Mouse (Mus musculus) testis, adult 2 months (tissue): ENCODE data around the gene Maneal.

Source experiments
- CTCF ChIP-seq: fragments of 200-500 bp; IDR thresholded peaks from 2 replicates; pipeline ENCODE4 v1.5.1; 2012; ENCODE audit warnings: low read depth, mild to moderate bottlenecking, inconsistent platforms, low read length, moderate library complexity; ENCODE audit not compliant: control insufficient read depth, insufficient read depth, insufficient replicate concordance
- POLR2A ChIP-seq: fragments of 200-500 bp; IDR thresholded peaks from 2 replicates; pipeline ENCODE4 v1.6.1; 2012; ENCODE audit warnings: low read depth, mild to moderate bottlenecking, inconsistent platforms, low read length, moderate library complexity; ENCODE audit not compliant: control insufficient read depth

GRCm38 (mm10) chr4:124840998-124841397 lies 21.0 kb downstream of the Maneal start:
- TF ChIP-seq POLR2A: no peak
- TF ChIP-seq CTCF: peak; percentile 19; the same call in 1 of the 2 replicates
